Mouse (Mus musculus) C2C12 (cell line): ENCODE data around the gene Lcn6.

Experiments used
- CTCF ChIP-seq: IDR thresholded peaks from one replicate; pipeline ENCODE4 v1.5.1; 2011; ENCODE audit not compliant: control insufficient read depth, insufficient read depth, insufficient read length
- FOSL1 ChIP-seq: IDR thresholded peaks from one replicate; pipeline ENCODE4 v1.8.0; 2011; ENCODE audit warnings: mild to moderate bottlenecking, low read length; ENCODE audit not compliant: poor library complexity, insufficient read depth, severe bottlenecking
- MAX ChIP-seq: IDR thresholded peaks from one replicate; pipeline ENCODE4 v1.6.1; 2011; ENCODE audit warnings: mild to moderate bottlenecking, control low read depth

GRCm38 (mm10) chr2:25656691-25657090, 19.9 kb upstream of the Lcn6 start:
- no peak for TF ChIP-seq CTCF
- no peak for TF ChIP-seq FOSL1
- no peak for TF ChIP-seq MAX
